Mouse (Mus musculus) embryonic facial prominence, embryonic 11.5 days (tissue): Measurements from ENCODE around the gene Sun2. TPM values are rescaled to one million over a fixed set of nuclear protein-coding genes. Genes with fewer than 3 reads are reported as not detected.
A peak's percentile ranks its signal among the peaks of the same experiment; 100 is the strongest.

Source experiments
- ATAC-seq: fragments of 200-750 bp; cut with Nextera tagmentation; replicated peaks from 2 replicates; pipeline ENCODE4 v1.8.0; 2017; ENCODE audit warnings: low read depth; ENCODE audit not compliant: insufficient number of reproducible peaks, low FRiP score, low TSS enrichment
- DNase-seq: peaks from one replicate; pipeline ENCODE4 v3.0.0-alpha.2; 2015; ENCODE audit warnings: low spot score
- H3K27ac ChIP-seq: fragments of 300-500 bp; sonication (generic); replicated peaks from 2 replicates; pipeline ENCODE4 v1.5.1; 2014; ENCODE audit warnings: mild to moderate bottlenecking, low read depth, low read length, control low read depth
- H3K27me3 ChIP-seq: fragments of 300-500 bp; sonication (generic); 2 replicates; pipeline ENCODE4 v1.6.1; 2014; ENCODE audit warnings: mild to moderate bottlenecking, low read length, moderate library complexity, mixed read lengths; ENCODE audit not compliant: control insufficient read depth, insufficient read depth
- H3K36me3 ChIP-seq: fragments of 300-500 bp; sonication (generic); replicated peaks from 2 replicates; pipeline ENCODE4 v1.6.1; 2014; ENCODE audit warnings: low read depth, mild to moderate bottlenecking, low read length, moderate library complexity, mixed read lengths; ENCODE audit not compliant: control insufficient read depth, insufficient read depth
- H3K4me1 ChIP-seq: fragments of 300-500 bp; sonication (generic); 2 replicates; pipeline ENCODE4 v1.6.1; 2014; ENCODE audit warnings: low read length, mixed read lengths; ENCODE audit not compliant: control insufficient read depth, insufficient read depth
- H3K4me2 ChIP-seq: fragments of 300-500 bp; sonication (generic); 2 replicates; pipeline ENCODE4 v1.6.1; 2014; ENCODE audit warnings: low read depth, mild to moderate bottlenecking, control low read depth, low read length, moderate library complexity
- H3K4me3 ChIP-seq: fragments of 300-500 bp; sonication (generic); 2 replicates; pipeline ENCODE4 v1.5.1; 2014; ENCODE audit warnings: low read depth, low read length, control low read depth
- H3K9ac ChIP-seq: fragments of 300-500 bp; sonication (generic); replicated peaks from 2 replicates; pipeline ENCODE4 v1.6.1; 2014; ENCODE audit warnings: mild to moderate bottlenecking, control low read depth, low read length
- H3K9me3 ChIP-seq: fragments of 300-500 bp; sonication (generic); replicated peaks from 2 replicates; pipeline ENCODE4 v1.6.1; 2016; ENCODE audit warnings: mild to moderate bottlenecking, low read length, inconsistent platforms, mixed read lengths; ENCODE audit not compliant: control insufficient read depth
- WGBS: fragments of 180-500 bp; shearing (Covaris S2); extraction: QIAGEN DNeasy Blood & Tissue Kit; methylation state at CpG from one replicate; pipeline ENCODE4 v1.1.7; 2014; 5-methylcytosine and 5-hydroxymethylcytosine counted together
- polyA plus RNA-seq: library from polyadenylated mRNA; unstranded; fragments of >200 nt; fragmentation: Nextera tagmentation; extraction: Ambion mirVana; gene quantifications from 2 replicates; pipeline ENCODE4 v1.2.1, GENCODE M21; 2014

Sun2 gene
- polyA plus RNA-seq, 1 experiment from 2014 or later: 3.1 TPM

- DNase-seq (peak; percentile 98), ATAC-seq (peak; percentile 97)
- Histone ChIP-seq H3K36me3 (no peaks in the 10 kb centered on the region), H3K9me3 (no peaks in the 10 kb centered on the region), H3K4me1 (no peaks in the 10 kb centered on the region), H3K27ac (no peak overlapping the region; the same call in 1 of the 2 replicates), H3K27me3 (no peaks in the 10 kb centered on the region), H3K4me3 (peak overlapping the region; percentile 87), H3K9ac (peak overlapping the region; percentile 85), H3K4me2 (peak overlapping the region; percentile 73)
- under 1% methylated on average over 50 of the region's 50 CpGs for WGBS
These were observed 32.0 kb upstream of the Sun2 start for GRCm38 (mm10) chr15:79774117-79775027.

- H3K4me3 ChIP-seq: no peak overlapping the region
- no peak for ATAC-seq
- no peaks in the 10 kb centered on the region for H3K4me1 ChIP-seq
- DNase-seq: no peak
- no peak overlapping the region for H3K9ac ChIP-seq
- H3K9me3 ChIP-seq: no peaks in the 10 kb centered on the region
- H3K27ac ChIP-seq: no peak overlapping the region
- no peak overlapping the region for H3K4me2 ChIP-seq
- H3K27me3 ChIP-seq: no peaks in the 10 kb centered on the region
- 89% methylated on average over 21 of the region's 21 CpGs for WGBS
- no peaks in the 10 kb centered on the region for H3K36me3 ChIP-seq
These were observed 28.4 kb upstream of the Sun2 start for GRCm38 (mm10) chr15:79770629-79771240.

GRCm38 (mm10) chr15:79768302-79768701 is 26.0 kb upstream of the Sun2 start:
- DNase-seq (no peak), ATAC-seq (no peak)
- Histone ChIP-seq H3K9me3 (no peaks in the 10 kb centered on the region), H3K9ac (no peak overlapping the region), H3K27me3 (no peaks in the 10 kb centered on the region), H3K27ac (no peak overlapping the region), H3K4me3 (no peak overlapping the region), H3K36me3 (no peaks in the 10 kb centered on the region), H3K4me2 (no peak overlapping the region), H3K4me1 (no peaks in the 10 kb centered on the region)
- WGBS: 63% methylated on average over 6 of the region's 6 CpGs

- H3K9me3 ChIP-seq: no peaks in the 10 kb centered on the region
- no peaks in the 10 kb centered on the region; the same call in 1 of the 2 replicates for H3K36me3 ChIP-seq
- no peak overlapping the region for H3K27ac ChIP-seq
- DNase-seq (no peak), ATAC-seq (no peak)
- no peak overlapping the region for H3K4me3 ChIP-seq
- 88% methylated on average over 16 of the region's 16 CpGs for WGBS
- H3K4me2 ChIP-seq: no peak overlapping the region
- no peaks in the 10 kb centered on the region for H3K4me1 ChIP-seq
- H3K27me3 ChIP-seq: no peaks in the 10 kb centered on the region
- no peak overlapping the region for H3K9ac ChIP-seq
These were observed 25.1 kb upstream of the Sun2 start for GRCm38 (mm10) chr15:79767327-79767961.

GRCm38 (mm10) chr15:79766586-79767071 is 24.3 kb upstream of the Sun2 start:
- no peaks in the 10 kb centered on the region; the same call in 1 of the 2 replicates for H3K36me3 ChIP-seq
- no peak overlapping the region for H3K4me3 ChIP-seq
- H3K9me3 ChIP-seq: no peaks in the 10 kb centered on the region
- WGBS: 92% methylated on average over 10 of the region's 10 CpGs
- H3K27me3 ChIP-seq: no peaks in the 10 kb centered on the region
- ATAC-seq (no peak), DNase-seq (no peak)
- H3K27ac ChIP-seq: no peak overlapping the region
- no peak overlapping the region for H3K4me2 ChIP-seq
- H3K9ac ChIP-seq: no peak overlapping the region
- H3K4me1 ChIP-seq: no peaks in the 10 kb centered on the region

GRCm38 (mm10) chr15:79766168-79766567 is 23.8 kb upstream of the Sun2 start:
- Histone ChIP-seq H3K4me1 (no peaks in the 10 kb centered on the region), H3K27ac (no peak overlapping the region), H3K4me3 (no peak overlapping the region), H3K36me3 (no peaks in the 10 kb centered on the region; the same call in 1 of the 2 replicates), H3K27me3 (no peaks in the 10 kb centered on the region), H3K9me3 (no peaks in the 10 kb centered on the region), H3K4me2 (no peak overlapping the region), H3K9ac (no peak overlapping the region)
- 76% methylated on average over 9 of the region's 10 CpGs for WGBS
- ATAC-seq: 0 out of 2 replicates have a peak, but pooled peaks have one; percentile 21
- DNase-seq: no peak

GRCm38 (mm10) chr15:79765361-79765760 is 23.0 kb upstream of the Sun2 start:
- WGBS: 85% methylated on average over 2 of the region's 2 CpGs
- ATAC-seq: no peak
- no peaks in the 10 kb centered on the region; the same call in 1 of the 2 replicates for H3K36me3 ChIP-seq

More at GRCm38 (mm10) chr15:79765361-79765760, 23.0 kb upstream of the Sun2 start:
- Histone ChIP-seq H3K27me3 (no peaks in the 10 kb centered on the region), H3K27ac (no peak overlapping the region), H3K4me2 (no peak overlapping the region), H3K4me3 (no peak overlapping the region), H3K9ac (no peak overlapping the region), H3K9me3 (no peaks in the 10 kb centered on the region), H3K4me1 (no peaks in the 10 kb centered on the region)
- no peak for DNase-seq
